Comparison of ENCODE assay signal across 17 mouse cellular contexts in the genomic region with DNA sequence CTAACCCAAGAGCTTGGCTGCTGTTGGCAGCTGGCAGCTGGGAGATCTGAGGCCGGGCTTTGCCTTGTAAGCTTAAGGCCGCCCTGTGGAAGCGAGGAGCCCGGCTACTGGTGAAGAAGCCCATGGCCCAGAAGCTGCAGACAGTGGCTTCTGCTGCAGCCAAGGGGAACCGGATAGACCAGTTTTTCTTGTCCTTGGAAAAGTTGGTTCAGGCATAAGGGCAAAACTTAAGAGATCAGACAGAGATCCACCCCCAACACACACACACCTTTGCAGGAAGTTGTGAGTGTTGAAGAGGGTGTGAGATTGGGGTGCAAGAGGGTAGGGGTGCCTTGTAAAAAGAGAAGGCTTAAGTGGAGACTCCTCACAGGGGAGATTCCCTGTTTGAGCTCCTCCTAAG. TPM values are rescaled to one million over a fixed set of nuclear protein-coding genes. Genes with fewer than 3 reads are reported as not detected.
A peak's percentile ranks its signal among the peaks of the same experiment; 100 is the strongest.
DNase-seq lines count a peak whose midpoint lies in the region; ATAC-seq lines count a peak whose summit lies in the region.
"Had no signal": no experiment of that assay in that cellular context is flagged by ENCODE, and none has a peak within 500 bp of the region (broad histone marks: within the 10 kb centered on the region; RNA-seq: fewer than 3 reads in every experiment).

No protein-coding gene starts in this region.

- peak; percentile 4 to 38 for DNase-seq in kidney, postnatal 25 days
- DNase-seq in embryonic facial prominence, embryonic 11.5 days (ENCODE audit: low spot score): peak; percentile 24
- peak; percentile 70 for DNase-seq in gonadal fat pad, adult 2 months (ENCODE audit: low read depth)
- DNase-seq in lung, postnatal 36 days: peak; percentile 46
- no peak for DNase-seq in right cerebral cortex, adult 18-20 months
- DNase-seq in left cerebral cortex, adult 9 months (ENCODE audit: low spot score in 2 of 2): no peak
- DNase-seq: adrenal gland, adult 2 months; cerebellum, adult 18-20 months; gastrocnemius, postnatal 14 days; liver, embryonic 13.5 days; thymus, postnatal 36 days had no signal

- ATAC-seq in kidney, embryonic 15.5 days (replicated peaks; ENCODE audit: low FRiP score): no peak
- ATAC-seq in embryonic facial prominence, embryonic 11.5 days (replicated peaks; ENCODE audit: insufficient number of reproducible peaks, low FRiP score, low TSS enrichment, low read depth): no peak
- ATAC-seq: hindbrain, embryonic 16.5 days had no signal

- no peak overlapping the region for H3K9ac ChIP-seq in kidney, embryonic 15.5 days
- no peak overlapping the region for H3K9ac ChIP-seq in embryonic facial prominence, embryonic 11.5 days (replicated peaks; ENCODE audit: low read length)
- H3K9ac ChIP-seq: liver, embryonic 13.5 days; neural tube, embryonic 12.5 days had no signal

- H3K4me1 ChIP-seq in kidney, embryonic 15.5 days: no peaks in the 10 kb centered on the region
- H3K4me1 ChIP-seq in embryonic facial prominence, embryonic 11.5 days (ENCODE audit: control insufficient read depth, insufficient read depth, low read length): no peaks in the 10 kb centered on the region
- H3K4me1 ChIP-seq: limb, embryonic 10.5 days; liver, embryonic 13.5 days; megakaryocyte, embryonic 14.5 days; neural tube, embryonic 12.5 days had no signal

- no peak overlapping the region for H3K27ac ChIP-seq in kidney, embryonic 15.5 days
- H3K27ac ChIP-seq in embryonic facial prominence, embryonic 11.5 days (replicated peaks; ENCODE audit: low read depth, low read length): no peak overlapping the region
- H3K27ac ChIP-seq: heart, embryonic 10.5 days; limb, embryonic 10.5 days; liver, embryonic 13.5 days; neural tube, embryonic 12.5 days had no signal

- 80% methylated on average over 5 of the region's 5 CpGs for WGBS in kidney, embryonic 15.5 days
- 67% methylated on average over 5 of the region's 5 CpGs for WGBS in embryonic facial prominence, embryonic 11.5 days

- H3K9me3 ChIP-seq in kidney, embryonic 15.5 days (replicated peaks): no peaks in the 10 kb centered on the region
- no peaks in the 10 kb centered on the region for H3K9me3 ChIP-seq in embryonic facial prominence, embryonic 11.5 days (replicated peaks; ENCODE audit: control insufficient read depth, low read length)
- H3K9me3 ChIP-seq: heart, embryonic 10.5 days; limb, embryonic 10.5 days; liver, embryonic 13.5 days; neural tube, embryonic 12.5 days had no signal

- H3K4me3 ChIP-seq in kidney, embryonic 15.5 days (replicated peaks): no peak overlapping the region
- H3K4me3 ChIP-seq in embryonic facial prominence, embryonic 11.5 days (ENCODE audit: low read depth, low read length): no peak overlapping the region
- H3K4me3 ChIP-seq: heart, embryonic 10.5 days; limb, embryonic 10.5 days; liver, embryonic 13.5 days; megakaryocyte, embryonic 14.5 days; neural tube, embryonic 12.5 days had no signal

- no peaks in the 10 kb centered on the region for H3K36me3 ChIP-seq in kidney, embryonic 15.5 days
- H3K36me3 ChIP-seq in embryonic facial prominence, embryonic 11.5 days (replicated peaks; ENCODE audit: control insufficient read depth, insufficient read depth, low read depth, low read length): no peaks in the 10 kb centered on the region
- H3K36me3 ChIP-seq: heart, embryonic 10.5 days; limb, embryonic 10.5 days; liver, embryonic 13.5 days; neural tube, embryonic 12.5 days had no signal

- H3K4me2 ChIP-seq in kidney, embryonic 15.5 days: no peak overlapping the region
- no peak overlapping the region for H3K4me2 ChIP-seq in embryonic facial prominence, embryonic 11.5 days (ENCODE audit: low read depth, low read length)
- H3K4me2 ChIP-seq: liver, embryonic 13.5 days; neural tube, embryonic 12.5 days had no signal

- H3K27me3 ChIP-seq in kidney, embryonic 15.5 days: no peaks in the 10 kb centered on the region
- no peaks in the 10 kb centered on the region for H3K27me3 ChIP-seq in embryonic facial prominence, embryonic 11.5 days (ENCODE audit: control insufficient read depth, insufficient read depth, low read length)
- H3K27me3 ChIP-seq: liver, embryonic 13.5 days; megakaryocyte, embryonic 14.5 days; neural tube, embryonic 12.5 days had no signal

RNA-seq across cellular contexts. Expression of a gene that starts 39.2 kb away (rescaled TPM):
- polyA plus RNA-seq in kidney, embryonic 15.5 days (2015; fragmentation: Nextera tagmentation; extraction: Ambion mirVana): 19.8 and 20.4 TPM in 2 replicates
- polyA plus RNA-seq in embryonic facial prominence, embryonic 11.5 days (2014; fragmentation: Nextera tagmentation; extraction: Ambion mirVana): 1.4 and 1.6 TPM in 2 replicates
- polyA plus RNA-seq in gonadal fat pad, adult 2 months (2012; rRNA removed): 2.9 and 3.3 TPM in 2 replicates

Comparison
In these comparisons a context has a peak if more than half of its experiments do, and no peak if none do; other contexts are left out.
1. DNase-seq: peak in kidney, postnatal 25 days (2 of 2), embryonic facial prominence, embryonic 11.5 days (single experiment), gonadal fat pad, adult 2 months (single experiment) and lung, postnatal 36 days (single experiment); none in right cerebral cortex, adult 18-20 months (single experiment) and left cerebral cortex, adult 9 months (0 of 2).